Mouse (Mus musculus) layer of hippocampus, postnatal 14 days (tissue): Measurements from ENCODE around the gene Gtf2f1. TPM values are rescaled to one million over a fixed set of nuclear protein-coding genes. Genes with fewer than 3 reads are reported as not detected.

Source experiments
- DNase-seq, 2 experiments: peaks; one replicate each; pipeline ENCODE4 v3.0.0; 2021 to 2022; ENCODE audit warnings: low spot score in 2 of 2, mixed read lengths in 1 of 2
- total RNA-seq, 2 experiments: library from RNA; stranded (reverse); gene quantifications; 2 replicates each; pipeline ENCODE4 v1.2.3; 2021

The Gtf2f1 gene
- total RNA-seq, 2 experiments from 2014 or later, result 51.0 to 56.0 TPM

- no peak for DNase-seq
Measured at GRCm38 (mm10) chr17:56976531-56977390, 34.3 kb downstream of the Gtf2f1 start.

- DNase-seq, result no peak
Measured at GRCm38 (mm10) chr17:56975391-56975790, 35.7 kb downstream of the Gtf2f1 start.

- DNase-seq, result no peak
Measured at GRCm38 (mm10) chr17:56974708-56975240, 36.3 kb downstream of the Gtf2f1 start.

- DNase-seq, result no peak
Measured at GRCm38 (mm10) chr17:56973956-56974707, 37.0 kb downstream of the Gtf2f1 start.

- no peak for DNase-seq
Measured at GRCm38 (mm10) chr17:56970081-56970480, 41.0 kb downstream of the Gtf2f1 start.

- no peak for DNase-seq
Measured at GRCm38 (mm10) chr17:56969321-56969720, 41.8 kb downstream of the Gtf2f1 start.

- DNase-seq, result no peak
Measured at GRCm38 (mm10) chr17:56963646-56964045, 47.4 kb downstream of the Gtf2f1 start.

GRCm38 (mm10) chr17:56962642-56963405, 48.3 kb downstream of the Gtf2f1 start:
- no peak for DNase-seq

- no peak for DNase-seq
Measured at GRCm38 (mm10) chr17:56961880-56962279, 49.2 kb downstream of the Gtf2f1 start.

GRCm38 (mm10) chr17:56958667-56959066, 52.4 kb downstream of the Gtf2f1 start:
- no peak for DNase-seq

GRCm38 (mm10) chr17:56957763-56958429, 53.2 kb downstream of the Gtf2f1 start:
- DNase-seq, result no peak

GRCm38 (mm10) chr17:56954871-56955270, 56.2 kb downstream of the Gtf2f1 start:
- DNase-seq, result no peak

Other genes starting within 250 kb of the Gtf2f1 start
- gene Dus3l, start 246.5 kb downstream of the Gtf2f1 start, total RNA-seq, result 10 to 100 TPM; 60.9 to 66.3 TPM
- gene Prr22, start 241.0 kb downstream of the Gtf2f1 start, total RNA-seq, result under 1 TPM; 0.35 to 0.57 TPM
- gene Rfx2, start 180.3 kb downstream of the Gtf2f1 start, total RNA-seq, result 1 to 10 TPM; 3.0 to 4.2 TPM
- gene Acsbg2, start 136.8 kb downstream of the Gtf2f1 start, total RNA-seq, result not detected
- under 1 TPM; 0.24 to 0.28 TPM for gene 1700061G19Rik, start 135.8 kb downstream of the Gtf2f1 start, total RNA-seq
- 10 to 100 TPM; 59.6 to 64.8 TPM for gene Mllt1, start 75.9 kb downstream of the Gtf2f1 start, total RNA-seq
- not detected for gene Acer1, start 29.2 kb downstream of the Gtf2f1 start, total RNA-seq
- 10 to 100 TPM; 56.1 to 58.3 TPM for gene Clpp, start 21.0 kb downstream of the Gtf2f1 start, total RNA-seq
- 10 to 100 TPM; 18.2 to 22.3 TPM for gene Alkbh7, start 13.9 kb downstream of the Gtf2f1 start, total RNA-seq
- not detected for gene Pspn, start 11.3 kb downstream of the Gtf2f1 start, total RNA-seq
- under 1 TPM in 1 of 2 experiments, not detected in 1; 0.28 TPM for gene Gm17949, start 181 bp upstream of the Gtf2f1 start, total RNA-seq
- gene Khsrp, start 20.2 kb upstream of the Gtf2f1 start, total RNA-seq, result 100 to 1,000 TPM; 104 to 111 TPM
- not detected for gene Slc25a41, start 30.4 kb upstream of the Gtf2f1 start, total RNA-seq
- gene Crb3, start 47.8 kb upstream of the Gtf2f1 start, total RNA-seq, result 1 to 10 TPM in 1 of 2 experiments, under 1 TPM in 1; 0.79 to 1.6 TPM
- 100 to 1,000 TPM; 338 to 358 TPM for gene Slc25a23, start 48.6 kb upstream of the Gtf2f1 start, total RNA-seq
- 1 to 10 TPM; 1.4 to 2.9 TPM for gene Dennd1c, start 67.2 kb upstream of the Gtf2f1 start, total RNA-seq
- gene Tubb4a, start 76.5 kb upstream of the Gtf2f1 start, total RNA-seq, result 100 to 1,000 TPM; 714 to 754 TPM
- under 1 TPM; 0.50 to 0.60 TPM for gene Tnfsf9, start 94.0 kb upstream of the Gtf2f1 start, total RNA-seq
- gene Cd70, start 138.5 kb upstream of the Gtf2f1 start, total RNA-seq, result under 1 TPM in 1 of 2 experiments, not detected in 1; 0.48 TPM
- not detected for gene Tnfsf14, start 182.9 kb upstream of the Gtf2f1 start, total RNA-seq
- 1 to 10 TPM; 1.6 to 4.2 TPM for gene C3, start 216.8 kb upstream of the Gtf2f1 start, total RNA-seq
- gene Gpr108, start 237.2 kb upstream of the Gtf2f1 start, total RNA-seq, result 10 to 100 TPM; 18.0 to 20.5 TPM
- gene Trip10, start 238.2 kb upstream of the Gtf2f1 start, total RNA-seq, result 10 to 100 TPM in 1 of 2 experiments, 1 to 10 TPM in 1; 9.1 to 10.3 TPM